Mouse (Mus musculus): ENCODE results near the gene Gpr19.

The Gpr19 gene

DNA sequence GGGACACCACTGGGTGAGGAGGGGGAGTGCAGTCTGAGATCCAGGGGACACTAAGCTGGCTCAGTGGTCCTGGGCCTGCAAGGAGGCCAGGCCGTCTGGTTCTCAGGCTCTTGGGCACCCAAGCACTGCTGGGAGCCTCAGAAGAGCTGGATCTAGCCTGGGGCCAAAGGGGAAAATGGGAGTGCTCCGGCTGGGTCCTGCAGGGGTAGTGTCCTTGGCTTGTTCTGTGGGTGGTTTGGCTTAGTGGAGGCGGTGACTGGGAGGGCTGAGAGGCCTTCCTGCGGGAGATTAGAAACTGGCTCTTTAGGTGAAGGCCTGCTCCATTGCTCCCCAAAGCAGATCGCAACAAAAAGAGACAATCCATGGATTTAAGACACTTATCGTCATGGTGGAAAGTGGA is 52.1 kb downstream of the Gpr19 start:
- DNase-seq: no peak

- no peak for DNase-seq
These were observed 52.7 kb downstream of the Gpr19 start for GRCm38 (mm10) chr6:134845726-134846125.

GRCm38 (mm10) chr6:134840346-134840745 is 58.0 kb downstream of the Gpr19 start:
- DNase-seq: no peak

- DNase-seq: no peak
These were observed 60.3 kb downstream of the Gpr19 start for GRCm38 (mm10) chr6:134838111-134838510.

- no peak for DNase-seq
These were observed 63.7 kb downstream of the Gpr19 start for GRCm38 (mm10) chr6:134834585-134835251.

DNA sequence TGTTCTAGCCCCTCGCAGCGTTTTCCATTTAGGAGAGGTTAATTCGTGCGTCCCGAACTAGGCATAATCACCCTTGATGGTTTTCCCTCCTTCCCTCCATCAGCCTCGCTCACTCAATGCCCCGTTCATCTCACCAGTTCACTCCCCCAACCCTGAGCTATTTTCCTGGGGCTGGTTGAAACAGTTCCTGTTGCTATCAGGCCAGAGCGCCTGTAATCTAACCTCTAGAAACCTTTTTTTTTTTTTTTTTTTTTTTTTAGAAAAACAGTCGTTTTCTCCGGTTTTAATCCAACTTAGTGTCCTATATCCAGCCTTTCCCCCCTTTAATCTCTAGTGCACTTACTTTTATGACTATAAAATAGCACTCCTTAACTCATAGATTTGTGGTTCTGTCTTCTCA is 67.6 kb downstream of the Gpr19 start:
- DNase-seq: no peak

DNA sequence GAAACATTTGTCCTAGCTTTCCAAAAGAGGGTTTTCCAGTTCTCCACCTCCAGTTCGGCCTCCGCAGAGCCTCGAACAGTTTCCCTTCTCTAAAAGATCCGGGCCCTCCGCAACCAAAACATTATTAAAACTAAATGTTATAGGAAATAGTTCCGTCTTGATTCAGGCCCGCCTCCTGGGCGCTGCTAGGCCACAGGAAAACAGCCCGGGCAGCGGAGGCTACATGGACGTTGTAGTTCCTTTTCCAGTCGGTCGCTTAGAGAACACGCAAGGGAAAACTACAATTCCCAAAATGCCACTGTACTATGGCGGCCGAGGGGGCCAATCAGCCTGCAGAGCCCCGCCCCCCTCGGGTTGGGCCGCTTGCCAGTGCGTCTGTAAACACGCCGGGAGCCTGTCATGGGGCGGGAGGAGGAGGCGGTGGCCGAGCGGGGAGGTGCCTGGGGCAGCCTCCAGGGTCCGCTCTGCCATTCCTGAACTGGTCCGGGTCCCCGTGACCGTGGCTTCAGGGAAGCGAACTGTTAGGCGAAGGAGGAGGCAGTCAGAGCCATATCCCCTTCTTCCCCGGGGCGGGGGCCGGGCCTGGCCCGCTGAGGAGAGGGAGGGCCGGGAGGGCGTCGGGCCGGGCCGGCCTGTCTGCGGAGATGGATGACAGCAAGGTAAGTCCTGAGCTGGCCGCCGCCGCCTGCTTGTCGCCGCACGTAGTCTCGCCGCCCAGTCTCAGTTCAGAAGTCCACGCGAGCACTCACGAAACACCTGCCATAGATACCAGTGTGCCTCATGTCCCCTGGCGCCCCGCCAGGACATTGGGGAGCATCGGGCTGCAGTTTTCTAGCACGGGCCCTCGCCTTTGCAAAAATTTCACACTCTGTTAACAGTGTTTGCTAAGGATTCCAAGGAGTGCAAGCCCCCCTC is 68.3 kb downstream of the Gpr19 start, which contains the start of gene Crebl2:
TSS of gene Crebl2 (plus strand) at position 369 of the 915 bp plus-strand sequence.
- peak; percentile 100 for DNase-seq

GRCm38 (mm10) chr6:134822844-134823243 is 75.5 kb downstream of the Gpr19 start:
- no peak for DNase-seq

DNA sequence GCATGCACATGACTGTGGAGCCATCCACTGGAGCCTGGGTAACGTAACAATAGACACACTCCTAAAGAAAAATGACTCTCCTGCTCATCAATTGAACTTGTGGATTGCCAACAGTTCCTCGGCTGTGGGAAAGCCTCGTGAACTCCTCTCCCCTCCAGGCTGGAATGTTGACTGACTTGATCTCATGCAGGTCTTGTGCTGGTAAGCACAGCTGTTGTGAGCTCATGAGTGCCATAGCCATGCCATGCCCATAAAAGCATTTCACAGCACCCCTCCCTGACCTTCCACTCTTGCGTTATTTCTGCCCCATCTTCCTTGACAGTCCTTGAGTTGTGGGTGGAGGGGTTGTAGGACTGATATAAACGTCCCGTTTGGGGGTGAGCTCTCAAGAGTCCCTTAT is 78.0 kb downstream of the Gpr19 start:
- no peak for DNase-seq

DNA sequence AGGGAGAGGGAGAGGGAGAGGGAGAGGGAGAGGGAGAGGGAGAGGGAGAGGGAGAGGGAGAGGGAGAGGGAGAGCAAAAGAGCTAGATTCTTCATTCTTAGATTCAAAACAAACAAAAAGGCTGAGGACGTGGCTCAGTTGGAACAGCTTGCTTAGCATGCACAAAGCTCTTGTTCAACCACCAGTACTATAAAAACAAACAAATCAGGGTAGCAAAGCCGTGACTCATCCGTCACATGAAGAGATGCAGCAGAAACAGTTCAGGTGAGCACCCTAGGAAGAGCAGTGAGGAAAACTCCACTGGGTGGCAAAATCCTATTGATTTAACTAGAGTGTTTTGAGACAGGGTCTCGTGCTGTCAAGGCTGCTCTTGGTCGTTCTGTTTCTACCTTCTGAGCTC is 78.6 kb downstream of the Gpr19 start:
- DNase-seq: no peak
